ENCODE assay signal across 9 mouse cellular contexts in genomic region chr13:93307700-93308099, GRCm38 (mm10). TPM values are rescaled to one million over a fixed set of nuclear protein-coding genes. Genes with fewer than 3 reads are reported as not detected.
A peak's percentile ranks its signal among the peaks of the same experiment; 100 is the strongest.
DNase-seq lines count a peak whose midpoint lies in the region; ATAC-seq lines count a peak whose summit lies in the region.
"Had no signal": no experiment of that assay in that cellular context is flagged by ENCODE, and none has a peak within 500 bp of the region (broad histone marks: within the 10 kb centered on the region; RNA-seq: fewer than 3 reads in every experiment).

No protein-coding gene starts in this region.

- no peak for ATAC-seq in kidney, embryonic 16.5 days (ENCODE audit: low FRiP score, low TSS enrichment)
- no peak for ATAC-seq in embryonic facial prominence, embryonic 13.5 days (ENCODE audit: insufficient number of reproducible peaks, insufficient read depth, low FRiP score, low TSS enrichment, low read depth)
- no peak for ATAC-seq in hindbrain, embryonic 16.5 days

- WGBS in kidney, embryonic 16.5 days: 14% methylated on average over 7 of the region's 7 CpGs
- WGBS in embryonic facial prominence, embryonic 13.5 days: 12% methylated on average over 7 of the region's 7 CpGs
- 51% methylated on average over 7 of the region's 7 CpGs for WGBS in hindbrain, embryonic 16.5 days

- H3K27ac ChIP-seq in kidney, embryonic 16.5 days (ENCODE audit: low read length): no peak overlapping the region
- H3K27ac ChIP-seq in embryonic facial prominence, embryonic 13.5 days: no peak overlapping the region
- H3K27ac ChIP-seq in hindbrain, embryonic 16.5 days (ENCODE audit: low read depth, low read length): no peak overlapping the region

- 0 out of 2 replicates have a peak overlapping the region, but pooled peaks have one; percentile 22 for H3K9ac ChIP-seq in kidney, embryonic 16.5 days (replicated peaks; ENCODE audit: low read length)
- no peak overlapping the region for H3K9ac ChIP-seq in embryonic facial prominence, embryonic 13.5 days
- no peak overlapping the region for H3K9ac ChIP-seq in hindbrain, embryonic 16.5 days (ENCODE audit: low read depth, low read length)

- H3K36me3 ChIP-seq in kidney, embryonic 16.5 days (ENCODE audit: insufficient read depth, low read length): no peaks in the 10 kb centered on the region
- H3K36me3 ChIP-seq in embryonic facial prominence, embryonic 13.5 days: no peaks in the 10 kb centered on the region
- H3K36me3 ChIP-seq in hindbrain, embryonic 16.5 days (ENCODE audit: control insufficient read depth, insufficient read depth, low read length): no peaks in the 10 kb centered on the region

- H3K4me1 ChIP-seq in kidney, embryonic 16.5 days (ENCODE audit: insufficient read depth, low read length): peaks cover 26% of the 10 kb centered on the region
- peaks cover 30% of the 10 kb centered on the region for H3K4me1 ChIP-seq in embryonic facial prominence, embryonic 13.5 days
- peaks cover 19% of the 10 kb centered on the region for H3K4me1 ChIP-seq in hindbrain, embryonic 16.5 days (ENCODE audit: control insufficient read depth, insufficient read depth, low read depth, low read length)

- H3K4me2 ChIP-seq in kidney, embryonic 16.5 days (replicated peaks; ENCODE audit: low read depth, low read length): peak overlapping the region; percentile 26; the same call in 1 of the 2 replicates
- peak overlapping the region; percentile 29 for H3K4me2 ChIP-seq in embryonic facial prominence, embryonic 13.5 days
- H3K4me2 ChIP-seq in hindbrain, embryonic 16.5 days (ENCODE audit: low read length): peak overlapping the region; percentile 33

- DNase-seq in kidney, postnatal 25 days: no peak
- peak; percentile 23 for DNase-seq in retina, embryonic 14.5 days (ENCODE audit: low spot score)
- no peak for DNase-seq in ovary, adult 18-20 months (ENCODE audit: low spot score)
- no peak for DNase-seq in thymus, postnatal 14 days
- DNase-seq: cerebellum, adult 11-12 months; gastrocnemius, postnatal 25 days had no signal

- no peak overlapping the region for H3K4me3 ChIP-seq in kidney, embryonic 16.5 days (ENCODE audit: low read length)
- no peak overlapping the region for H3K4me3 ChIP-seq in embryonic facial prominence, embryonic 13.5 days
- 0 out of 2 replicates have a peak overlapping the region, but pooled peaks have one; percentile 0 for H3K4me3 ChIP-seq in hindbrain, embryonic 16.5 days (ENCODE audit: low read length)

- no peaks in the 10 kb centered on the region for H3K9me3 ChIP-seq in kidney, embryonic 16.5 days (ENCODE audit: low read length)
- H3K9me3 ChIP-seq in embryonic facial prominence, embryonic 13.5 days: no peaks in the 10 kb centered on the region
- H3K9me3 ChIP-seq in hindbrain, embryonic 16.5 days (ENCODE audit: control insufficient read depth, low read length): no peaks in the 10 kb centered on the region

- H3K27me3 ChIP-seq in kidney, embryonic 16.5 days (ENCODE audit: insufficient read depth, low read length): no peaks in the 10 kb centered on the region
- no peaks in the 10 kb centered on the region for H3K27me3 ChIP-seq in embryonic facial prominence, embryonic 13.5 days
- H3K27me3 ChIP-seq in hindbrain, embryonic 16.5 days (replicated peaks; ENCODE audit: control insufficient read depth, insufficient read depth, low read length): no peaks in the 10 kb centered on the region

RNA-seq across cellular contexts. Expression of gene Homer1, which starts 8.3 kb away (rescaled TPM):
- 3.2 and 4.5 TPM in 2 replicates for polyA plus RNA-seq in kidney, embryonic 16.5 days (2015; fragmentation: Nextera tagmentation; extraction: Ambion mirVana)
- 6.9 and 7.1 TPM in 2 replicates for polyA plus RNA-seq in embryonic facial prominence, embryonic 13.5 days (2015; fragmentation: Nextera tagmentation; extraction: Ambion mirVana)
- polyA plus RNA-seq in hindbrain, embryonic 16.5 days (2015; fragmentation: Nextera tagmentation; extraction: Ambion mirVana): 9.4 and 9.6 TPM in 2 replicates
